Mouse (Mus musculus) heart, embryonic 16.5 days (tissue): ENCODE measurements around the gene Bhmt. TPM values are rescaled to one million over a fixed set of nuclear protein-coding genes. Genes with fewer than 3 reads are reported as not detected.
A peak's percentile ranks its signal among the peaks of the same experiment; 100 is the strongest.

ENCODE experiments used
- ATAC-seq: fragments of 200-750 bp; cut with Nextera tagmentation; replicated peaks from 2 replicates; pipeline ENCODE4 v1.8.0; 2017; ENCODE audit warnings: moderate number of reproducible peaks; ENCODE audit not compliant: insufficient read depth, low FRiP score; ENCODE audit errors: extremely low read depth
- H3K27ac ChIP-seq: fragments of 300-500 bp; sonication (generic); 2 replicates; pipeline ENCODE4 v1.5.1; 2014; ENCODE audit warnings: mild to moderate bottlenecking, low read length, control low read depth, moderate library complexity
- H3K27me3 ChIP-seq: fragments of 300-500 bp; sonication (generic); 2 replicates; pipeline ENCODE4 v1.6.1; 2014; ENCODE audit warnings: low read length, mixed read lengths; ENCODE audit not compliant: control insufficient read depth, insufficient read depth
- H3K36me3 ChIP-seq: fragments of 300-500 bp; sonication (generic); 2 replicates; pipeline ENCODE4 v1.6.1; 2014; ENCODE audit not compliant: control insufficient read depth, insufficient read depth
- H3K4me1 ChIP-seq: fragments of 300-500 bp; sonication (generic); 2 replicates; pipeline ENCODE4 v1.6.1; 2014; ENCODE audit warnings: low read length, mixed read lengths; ENCODE audit not compliant: control insufficient read depth, insufficient read depth
- H3K4me2 ChIP-seq: fragments of 300-500 bp; sonication (generic); 2 replicates; pipeline ENCODE4 v1.6.1; 2014; ENCODE audit warnings: low read depth, mild to moderate bottlenecking, control low read depth, low read length
- H3K4me3 ChIP-seq: fragments of 300-500 bp; sonication (generic); 2 replicates; pipeline ENCODE4 v1.5.1; 2014; ENCODE audit warnings: mild to moderate bottlenecking, control low read depth, low read length
- H3K9ac ChIP-seq: fragments of 300-500 bp; sonication (generic); 2 replicates; pipeline ENCODE4 v1.6.1; 2014; ENCODE audit warnings: low read length, control low read depth
- H3K9me3 ChIP-seq: fragments of 300-500 bp; sonication (generic); replicated peaks from 2 replicates; pipeline ENCODE4 v1.6.1; 2016; ENCODE audit warnings: low read length; ENCODE audit not compliant: control insufficient read depth
- WGBS: fragments of 180-500 bp; shearing (Covaris S2); extraction: QIAGEN DNeasy Blood & Tissue Kit; methylation state at CpG from one replicate; pipeline ENCODE4 v1.1.7; 2014; 5-methylcytosine and 5-hydroxymethylcytosine counted together
- polyA plus RNA-seq: library from polyadenylated mRNA; unstranded; fragments of >200 nt; fragmentation: Nextera tagmentation; extraction: Ambion mirVana; gene quantifications from 2 replicates; pipeline ENCODE4 v1.2.1, GENCODE M21; 2015

Gene Bhmt
- 0.14 TPM in 1 of 2 replicates, not detected in the other for polyA plus RNA-seq

GRCm38 (mm10) chr13:93637282-93638245 is at the start of gene Bhmt:
Gene Bhmt, minus strand, starts transcription at chr13:93637961.
- no peaks in the 10 kb centered on the region for H3K9me3 ChIP-seq
- no peaks in the 10 kb centered on the region for H3K4me1 ChIP-seq
- H3K9ac ChIP-seq: no peak within 1 kb of the TSS
- H3K27ac ChIP-seq: no peak within 1 kb of the TSS
- no peak within 1 kb of the TSS for H3K4me2 ChIP-seq
- H3K4me3 ChIP-seq: no peak within 1 kb of the TSS
- WGBS: 64% methylated on average over 19 of the region's 19 CpGs
- no peak for ATAC-seq
- no peaks in the 10 kb centered on the region for H3K36me3 ChIP-seq
- H3K27me3 ChIP-seq: no peaks in the 10 kb centered on the region

GRCm38 (mm10) chr13:93687321-93687720 is 49.6 kb upstream of the Bhmt start:
- no peaks in the 10 kb centered on the region for H3K9me3 ChIP-seq
- no peaks in the 10 kb centered on the region for H3K27me3 ChIP-seq
- no peak for ATAC-seq
- H3K36me3 ChIP-seq: no peaks in the 10 kb centered on the region
- 16% methylated on average over 5 of the region's 5 CpGs for WGBS
- no peak overlapping the region for H3K4me3 ChIP-seq
- no peak overlapping the region for H3K9ac ChIP-seq
- no peak overlapping the region for H3K27ac ChIP-seq
- no peak overlapping the region for H3K4me2 ChIP-seq
- H3K4me1 ChIP-seq: no peaks in the 10 kb centered on the region

GRCm38 (mm10) chr13:93685226-93685625 is 47.5 kb upstream of the Bhmt start:
- no peaks in the 10 kb centered on the region for H3K4me1 ChIP-seq
- 87% methylated on average over 4 of the region's 4 CpGs for WGBS
- H3K9me3 ChIP-seq: no peaks in the 10 kb centered on the region
- no peak for ATAC-seq
- H3K27ac ChIP-seq: no peak overlapping the region
- no peak overlapping the region for H3K9ac ChIP-seq
- H3K36me3 ChIP-seq: no peaks in the 10 kb centered on the region
- no peak overlapping the region for H3K4me3 ChIP-seq
- H3K27me3 ChIP-seq: no peaks in the 10 kb centered on the region
- H3K4me2 ChIP-seq: no peak overlapping the region

GRCm38 (mm10) chr13:93683336-93683735 is 45.6 kb upstream of the Bhmt start:
- Histone ChIP-seq H3K4me1 (no peaks in the 10 kb centered on the region), H3K36me3 (no peaks in the 10 kb centered on the region), H3K27me3 (no peaks in the 10 kb centered on the region), H3K9me3 (no peaks in the 10 kb centered on the region; the same call in 1 of the 2 replicates), H3K9ac (no peak overlapping the region), H3K4me3 (no peak overlapping the region), H3K27ac (no peak overlapping the region), H3K4me2 (no peak overlapping the region)
- ATAC-seq: no peak

GRCm38 (mm10) chr13:93676864-93677263 is 39.1 kb upstream of the Bhmt start:
- Histone ChIP-seq H3K27ac (no peak overlapping the region), H3K4me1 (no peaks in the 10 kb centered on the region), H3K4me3 (no peak overlapping the region), H3K36me3 (no peaks in the 10 kb centered on the region), H3K9me3 (no peaks in the 10 kb centered on the region; the same call in 1 of the 2 replicates), H3K9ac (no peak overlapping the region), H3K27me3 (peaks cover 11% of the 10 kb centered on the region), H3K4me2 (no peak overlapping the region)
- 53% methylated on average over 9 of the region's 9 CpGs for WGBS
- ATAC-seq: no peak

- ATAC-seq: no peak
These were observed 36.4 kb upstream of the Bhmt start, which contains the start of the genes Bhmt2 and Dmgdh for GRCm38 (mm10) chr13:93674131-93674561. Gene Bhmt2, minus strand, starts transcription at chr13:93674302. Gene Dmgdh, plus strand, starts transcription at chr13:93674433.

GRCm38 (mm10) chr13:93673296-93673695 is 35.5 kb upstream of the Bhmt start:
- H3K4me1 ChIP-seq: no peaks in the 10 kb centered on the region
- ATAC-seq: no peak
- no peak overlapping the region for H3K4me3 ChIP-seq
- peaks cover 11% of the 10 kb centered on the region for H3K27me3 ChIP-seq
- H3K27ac ChIP-seq: no peak overlapping the region
- peaks cover 5% of the 10 kb centered on the region for H3K9me3 ChIP-seq
- 64% methylated on average over 2 of the region's 2 CpGs for WGBS
- H3K9ac ChIP-seq: no peak overlapping the region
- no peak overlapping the region for H3K4me2 ChIP-seq
- no peaks in the 10 kb centered on the region for H3K36me3 ChIP-seq

More at GRCm38 (mm10) chr13:93674131-93674561, 36.4 kb upstream of the Bhmt start, which contains the start of the genes Bhmt2 and Dmgdh:
- Histone ChIP-seq H3K36me3 (no peaks in the 10 kb centered on the region), H3K27me3 (peaks cover 11% of the 10 kb centered on the region), H3K4me2 (peak within 1 kb of the TSS; percentile 51), H3K27ac (no peak within 1 kb of the TSS), H3K9me3 (no peaks in the 10 kb centered on the region; the same call in none of the 2 replicates), H3K9ac (no peak within 1 kb of the TSS), H3K4me1 (no peaks in the 10 kb centered on the region), H3K4me3 (peak within 1 kb of the TSS; percentile 31)
- WGBS: 10% methylated on average over 31 of the region's 31 CpGs

- Histone ChIP-seq H3K27me3 (peaks cover 11% of the 10 kb centered on the region), H3K36me3 (no peaks in the 10 kb centered on the region), H3K4me2 (no peak overlapping the region), H3K9me3 (peaks cover 9% of the 10 kb centered on the region), H3K27ac (no peak overlapping the region), H3K9ac (no peak overlapping the region), H3K4me1 (no peaks in the 10 kb centered on the region), H3K4me3 (no peak overlapping the region)
- ATAC-seq: no peak
- 86% methylated on average over 4 of the region's 4 CpGs for WGBS
These were observed 34.6 kb upstream of the Bhmt start for GRCm38 (mm10) chr13:93672371-93672770.

GRCm38 (mm10) chr13:93667586-93667985 is 29.8 kb upstream of the Bhmt start:
- H3K4me1 ChIP-seq: no peaks in the 10 kb centered on the region
- 71% methylated on average over 4 of the region's 4 CpGs for WGBS
- peaks cover 9% of the 10 kb centered on the region for H3K9me3 ChIP-seq

More at GRCm38 (mm10) chr13:93667586-93667985, 29.8 kb upstream of the Bhmt start:
- Histone ChIP-seq H3K4me3 (no peak overlapping the region), H3K4me2 (no peak overlapping the region), H3K9ac (no peak overlapping the region), H3K27ac (no peak overlapping the region), H3K27me3 (no peaks in the 10 kb centered on the region), H3K36me3 (no peaks in the 10 kb centered on the region)
- no peak for ATAC-seq
